Mouse (Mus musculus) urinary bladder, postnatal 25 days (tissue): ENCODE data around the gene Mb.
"Not testable (repeated sequence)": the region's sequence is repeated elsewhere in the genome, so short reads cannot be mapped to it uniquely, and the experiment has no call there.

Experiments used
- DNase-seq: peaks from one replicate; pipeline ENCODE4 v3.0.0; 2022; ENCODE audit warnings: low spot score

Mb gene

DNA sequence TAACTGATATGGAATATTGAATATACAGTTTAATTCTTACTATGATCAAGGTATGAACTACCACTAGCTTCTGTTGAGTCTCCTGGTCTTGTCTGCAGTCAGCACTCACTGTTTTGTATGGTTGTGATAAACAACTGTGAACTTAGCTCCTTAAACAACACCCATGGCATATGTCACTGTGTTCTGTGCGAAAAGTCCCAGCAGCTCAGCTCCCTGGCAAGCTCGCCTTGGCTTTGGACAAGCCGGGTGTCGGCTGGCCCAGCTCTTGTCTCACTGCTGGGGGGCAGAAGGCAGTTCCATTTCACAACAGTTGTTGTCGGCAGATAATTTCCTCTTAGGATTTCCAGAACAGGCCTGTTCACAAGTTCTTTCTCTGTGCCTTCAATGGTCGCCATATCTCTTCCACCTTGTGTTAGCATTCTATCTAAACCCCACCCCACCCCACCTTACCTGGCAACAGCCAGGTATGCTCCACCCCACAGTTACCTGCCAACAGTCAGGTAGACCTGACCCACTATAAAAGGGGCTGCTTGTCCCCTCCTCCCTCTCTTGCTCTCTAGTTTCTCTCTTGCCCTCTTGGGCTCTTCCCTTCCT, 14.9 kb upstream of the Mb start:
- no peak for DNase-seq

DNA sequence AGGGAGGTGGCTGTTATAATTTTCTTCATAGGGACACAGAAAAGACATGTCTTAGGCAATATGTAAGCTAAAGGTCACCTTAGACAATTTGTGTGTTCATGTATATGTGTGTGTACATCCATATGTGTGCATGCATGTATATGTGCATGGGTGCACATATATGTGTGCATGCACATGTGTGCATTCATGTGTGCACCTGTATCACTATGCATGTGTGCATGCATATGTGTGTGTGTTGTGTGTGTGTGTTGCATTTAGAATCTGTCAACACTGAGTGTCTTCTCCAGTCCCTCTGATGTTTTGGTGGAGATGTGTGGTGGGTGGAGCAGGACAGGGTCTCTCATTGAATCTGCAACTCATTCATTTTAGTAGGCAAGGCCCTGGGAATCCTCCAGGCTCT, 12.3 kb upstream of the Mb start:
- no peak for DNase-seq

GRCm38 (mm10) chr15:77059416-77059815, 8.9 kb upstream of the Mb start:
- not testable (repeated sequence) for DNase-seq

DNA sequence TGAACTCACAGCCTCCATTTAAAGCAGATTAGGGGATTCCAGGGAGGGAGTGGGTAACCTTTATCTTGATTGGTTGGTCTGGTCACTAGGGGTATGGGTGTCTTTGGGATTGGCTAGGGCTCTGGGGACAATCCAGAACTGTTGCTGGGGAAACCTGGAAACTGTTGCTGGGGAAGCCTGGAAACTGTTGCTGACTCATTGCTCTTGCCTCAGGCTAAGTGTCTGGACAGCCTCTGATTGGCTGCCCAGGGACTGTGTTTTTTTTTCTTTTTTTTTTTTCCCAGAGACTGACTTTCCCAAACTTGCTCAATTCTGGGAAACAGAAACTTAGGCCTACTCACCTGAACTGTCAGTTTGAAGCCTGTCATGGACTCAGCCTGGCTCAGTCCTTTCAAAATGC, 8.1 kb upstream of the Mb start:
- DNase-seq: no peak

DNA sequence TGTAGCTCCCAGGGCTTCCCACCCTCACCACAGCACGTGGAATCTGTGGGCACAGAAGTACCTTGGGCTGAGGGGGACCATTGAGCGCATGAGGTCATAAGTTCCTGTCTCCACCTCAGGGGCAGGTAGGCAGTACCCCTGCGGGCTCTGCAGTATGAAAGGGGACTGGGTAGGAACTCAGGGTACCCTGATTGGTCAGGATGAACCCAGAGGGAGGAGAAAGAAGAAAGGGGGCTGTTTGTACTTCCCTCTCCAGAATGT, 6.3 kb upstream of the Mb start:
- DNase-seq: no peak

DNA sequence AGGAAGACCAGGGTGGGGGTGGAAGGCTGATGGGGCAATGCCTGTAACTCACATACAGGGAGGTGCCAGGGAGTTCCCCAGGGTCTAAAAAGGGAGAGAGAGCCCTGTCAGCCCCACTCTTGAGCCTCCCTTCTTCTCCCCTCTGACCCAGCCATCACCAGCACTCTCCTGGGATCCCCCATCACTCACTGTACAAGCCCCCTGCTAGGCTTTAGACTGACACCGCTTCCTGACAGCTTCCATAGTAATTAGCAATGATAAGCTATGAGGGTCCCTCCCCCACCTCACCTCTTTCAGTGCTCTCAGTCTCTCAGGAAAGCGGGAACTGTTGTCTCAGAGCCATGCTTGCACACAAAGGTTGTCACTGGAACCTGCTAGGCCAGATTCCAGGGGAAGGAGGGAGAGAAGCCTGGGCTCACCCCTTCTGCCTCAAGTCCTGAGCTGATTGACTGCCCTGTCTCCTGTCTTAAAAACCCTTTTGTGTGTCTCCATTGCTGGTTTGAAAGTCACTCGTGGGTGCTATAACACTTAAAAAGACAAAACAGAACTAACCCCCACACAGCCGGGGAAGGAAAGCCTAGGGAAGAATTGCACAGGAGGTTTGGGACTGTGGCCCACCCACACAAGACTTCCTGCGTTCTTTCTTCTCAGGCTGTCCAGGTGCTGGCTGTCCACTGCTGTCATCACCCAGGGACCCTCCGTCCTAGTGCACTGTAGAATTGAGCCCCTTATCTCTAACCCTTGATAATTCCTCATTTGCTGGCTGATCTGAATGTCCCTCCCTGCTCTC, 5.7 kb upstream of the Mb start:
- DNase-seq: no peak

DNA sequence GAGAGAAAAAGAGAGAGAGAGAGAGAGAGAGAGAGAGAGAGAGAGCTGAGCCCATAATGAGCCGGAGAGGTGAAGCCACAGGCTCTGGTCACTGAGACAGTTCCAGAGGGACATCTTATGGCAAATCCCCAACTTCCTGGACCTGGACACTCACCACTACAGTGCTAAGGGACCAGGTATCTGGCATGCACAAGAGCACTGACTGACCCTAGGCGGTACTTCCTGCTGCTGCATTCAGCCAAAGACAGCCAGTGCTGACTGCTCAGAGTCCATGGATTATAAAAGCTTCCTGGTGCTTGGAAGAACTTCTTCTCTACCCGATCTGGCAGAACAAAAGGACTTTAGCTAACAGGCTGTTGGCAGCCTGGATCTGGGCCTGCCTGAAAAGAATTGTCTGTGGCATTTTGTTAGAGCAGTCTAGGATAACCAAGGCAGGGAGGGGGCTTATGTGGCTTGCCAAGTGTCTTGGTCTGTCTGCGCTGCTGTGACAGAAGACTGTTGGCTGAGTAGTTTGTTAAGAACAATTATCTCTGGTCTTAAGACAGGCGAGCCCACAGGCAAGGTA, 4.2 kb upstream of the Mb start:
- DNase-seq: no peak

- no peak for DNase-seq
Observed at GRCm38 (mm10) chr15:77053021-77053420, 2.6 kb upstream of the Mb start.

DNA sequence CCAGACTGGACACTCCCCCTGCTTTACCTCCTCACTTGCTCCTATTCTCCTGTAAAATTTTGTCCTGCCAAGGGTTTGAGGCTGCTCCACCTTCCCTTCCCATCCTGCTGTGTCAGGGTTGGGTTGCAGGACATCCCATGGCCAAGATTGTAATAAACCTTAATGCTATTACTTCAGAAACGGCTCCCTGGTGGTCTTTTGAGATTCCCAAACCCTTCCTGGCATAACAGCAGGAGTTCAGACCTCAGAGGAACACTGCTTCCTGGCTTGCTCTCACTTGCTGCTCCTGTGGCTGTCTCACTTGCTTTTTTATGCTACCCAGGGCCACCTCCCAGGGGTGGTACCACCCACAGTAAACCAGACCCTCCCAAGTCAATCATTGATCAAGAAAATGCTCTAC, 1.7 kb upstream of the Mb start:
- no peak for DNase-seq

DNA sequence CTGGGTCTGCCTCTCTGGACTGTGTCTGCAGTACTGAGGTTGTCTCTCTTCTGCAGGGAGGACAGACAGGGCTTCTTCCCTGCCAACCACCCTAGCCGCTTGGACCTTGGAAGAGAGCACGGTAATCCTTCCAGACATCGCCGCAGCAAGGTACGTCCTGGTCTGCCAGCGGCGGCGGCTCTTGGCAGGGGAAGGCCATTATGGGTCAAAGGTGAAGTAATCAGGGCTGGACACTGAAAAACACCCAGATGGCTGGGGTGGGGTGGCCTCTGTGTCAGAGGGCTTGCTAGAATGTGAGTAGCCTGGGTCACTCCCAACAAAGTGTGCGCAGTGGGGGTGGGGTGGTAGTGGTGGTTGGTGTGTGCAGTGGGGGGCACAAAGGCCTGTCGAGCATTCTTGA, 4.9 kb downstream of the Mb start:
- DNase-seq: no peak

DNA sequence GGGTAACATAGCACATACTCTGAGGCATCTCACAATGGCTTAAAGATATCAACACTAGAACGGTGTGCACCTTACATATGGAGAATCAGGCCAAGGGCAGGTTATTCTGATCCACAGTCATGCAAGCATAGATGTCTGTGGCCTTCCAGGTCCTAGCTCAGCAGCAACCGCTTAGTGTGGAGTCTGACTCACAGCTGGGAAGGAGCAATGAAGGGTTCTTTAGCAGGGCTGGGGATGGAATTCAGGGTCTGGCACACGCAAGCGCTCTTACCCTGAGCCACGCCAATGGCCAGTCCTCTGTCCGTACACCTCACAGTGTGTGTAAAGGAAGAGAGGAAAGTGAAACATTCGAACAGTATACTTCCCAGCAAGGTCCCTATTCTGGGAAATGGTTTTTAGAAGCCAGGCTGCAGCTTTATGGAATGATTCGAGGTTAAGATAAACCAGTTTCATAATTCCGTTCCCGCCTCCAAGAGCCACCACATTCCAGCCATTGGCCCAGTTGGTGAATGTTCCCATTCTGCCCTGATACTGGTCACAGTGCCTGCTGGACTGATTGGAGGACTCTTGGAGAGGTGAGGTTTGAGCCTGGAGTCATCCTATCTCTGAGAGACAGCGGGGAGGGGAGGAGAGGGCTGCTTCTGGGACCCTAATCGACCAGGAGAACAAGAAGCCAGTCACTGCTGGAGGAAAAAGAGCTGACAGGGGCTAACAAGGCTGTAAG, 5.7 kb downstream of the Mb start, which contains the start of gene Apol6:
Gene Apol6, plus strand, starts transcription at position 133 of the 724 bp plus-strand sequence.
- DNase-seq: no peak

- no peak for DNase-seq
Observed at GRCm38 (mm10) chr15:77040784-77041183, 9.7 kb downstream of the Mb start.

DNA sequence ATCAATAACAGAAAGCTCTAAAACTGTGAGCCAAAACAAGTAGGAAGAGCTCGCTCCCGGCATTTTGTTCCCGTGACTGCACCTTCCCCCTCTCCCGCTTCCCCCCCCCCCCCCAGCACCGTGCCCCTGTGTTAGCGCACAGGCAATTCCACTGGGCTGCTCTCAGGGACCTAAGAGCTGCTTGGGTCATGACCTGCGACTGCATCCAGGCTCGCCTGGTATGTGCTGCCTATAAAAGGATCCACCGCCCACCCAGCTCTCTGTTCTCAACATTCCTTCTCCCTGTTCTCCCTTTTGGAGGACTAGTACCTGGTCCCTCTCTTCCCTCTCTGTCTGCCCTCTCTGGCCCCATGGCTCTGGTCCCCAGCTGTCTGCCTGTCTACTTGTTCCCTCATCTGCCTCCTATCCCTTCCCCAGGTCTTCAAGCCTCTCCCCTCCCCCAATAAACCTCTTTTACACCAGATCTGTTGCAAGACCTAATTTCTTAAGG, 11.2 kb downstream of the Mb start:
- DNase-seq: no peak

GRCm38 (mm10) chr15:77037278-77038161, 12.9 kb downstream of the Mb start:
- DNase-seq: peak; percentile 26

DNA sequence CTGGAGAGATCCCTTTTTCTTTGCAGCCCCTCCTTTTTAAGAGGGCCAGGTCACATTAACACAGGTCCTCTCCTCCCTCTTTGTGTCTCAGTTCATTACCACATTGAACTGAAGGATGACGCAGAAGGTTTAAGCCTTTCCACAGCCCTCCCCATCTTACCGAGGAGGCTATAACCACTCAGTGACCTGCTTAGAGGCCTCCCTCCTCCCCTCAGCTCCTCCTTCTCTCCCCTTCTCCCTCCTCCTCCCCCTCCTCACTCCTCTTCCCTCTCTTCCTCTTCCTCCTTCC, 13.5 kb downstream of the Mb start:
- no peak for DNase-seq

DNA sequence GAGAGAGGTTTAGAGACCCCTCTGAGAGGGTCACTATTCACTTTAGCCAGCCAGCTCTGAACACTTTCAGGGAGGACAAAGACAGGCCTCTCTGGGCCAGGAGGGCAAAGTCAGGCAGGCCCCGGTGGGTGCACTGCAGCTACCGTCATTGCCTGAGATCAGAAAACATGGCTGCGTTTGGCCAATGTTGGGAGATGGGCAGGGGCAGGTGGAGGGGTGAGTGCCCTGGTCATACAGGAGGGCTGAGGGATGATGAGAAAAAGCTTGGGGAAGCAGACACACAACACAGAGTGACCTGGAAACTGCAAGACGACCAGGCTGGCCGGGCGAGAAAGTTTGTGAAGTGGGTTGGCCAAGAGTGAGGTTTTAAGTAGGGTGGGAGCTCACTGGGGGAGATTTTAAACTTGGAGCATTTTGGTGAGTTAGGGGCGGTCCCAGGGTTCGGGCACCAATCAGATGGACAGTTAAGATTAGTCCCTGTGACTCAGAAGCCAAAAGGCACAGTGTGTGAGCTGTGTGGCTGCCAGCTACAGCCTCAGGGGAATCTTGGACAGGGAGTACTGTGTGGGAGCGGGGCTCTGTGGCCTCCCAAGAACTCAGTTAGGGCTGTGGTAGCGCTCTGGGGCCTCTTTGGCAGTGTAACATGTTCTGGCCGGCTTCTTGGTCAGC, 14.0 kb downstream of the Mb start:
- DNase-seq: peak; percentile 51

GRCm38 (mm10) chr15:77035643-77036042, 14.8 kb downstream of the Mb start:
- DNase-seq: no peak

- DNase-seq: no peak
Observed at GRCm38 (mm10) chr15:77034526-77034925, 15.9 kb downstream of the Mb start.

GRCm38 (mm10) chr15:77031271-77031670, 19.2 kb downstream of the Mb start:
- no peak for DNase-seq

DNA sequence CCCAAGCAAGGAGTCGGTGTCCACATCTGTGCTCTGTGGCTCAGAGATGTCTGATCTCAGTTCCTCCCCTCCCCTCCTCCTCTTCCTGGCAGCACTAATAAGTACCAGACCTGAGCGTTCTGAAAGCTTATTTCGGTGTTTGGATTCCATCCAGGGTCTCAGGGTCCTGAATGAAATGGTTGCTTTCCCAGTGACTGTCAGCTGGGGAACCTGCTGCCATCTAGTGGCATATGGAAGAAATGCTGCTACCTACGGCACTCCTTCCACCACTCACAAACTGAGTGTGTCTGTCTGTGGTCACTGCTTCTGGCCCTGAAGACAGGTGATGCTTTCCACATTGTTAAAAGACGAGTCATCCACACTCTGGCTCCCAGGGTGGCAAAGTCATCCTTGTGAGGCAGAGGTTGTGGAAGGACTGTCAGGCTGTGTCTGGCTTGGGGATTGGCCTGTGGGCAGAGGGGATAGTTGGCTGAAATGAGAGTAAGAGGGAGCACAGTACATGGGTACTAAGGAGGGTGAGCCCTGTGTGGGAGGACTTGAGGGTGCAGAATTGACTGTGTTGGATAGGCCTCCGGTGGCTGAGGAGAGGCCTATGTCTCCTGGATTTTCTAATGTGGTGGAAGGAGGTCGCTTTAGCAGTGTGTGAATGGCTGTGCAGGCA, 21.0 kb downstream of the Mb start:
- peak; percentile 48 for DNase-seq

GRCm38 (mm10) chr15:77027675-77028074, 22.8 kb downstream of the Mb start:
- DNase-seq: no peak
